ENCODE assay signal across 8 mouse cellular contexts in genomic region chr11:40599956-40600772, GRCm38 (mm10).
DNase-seq lines count a peak whose midpoint lies in the region; ATAC-seq and TF ChIP-seq lines count a peak whose summit lies in the region.

No protein-coding gene starts in this region.

- H3K9ac ChIP-seq in heart, embryonic 12.5 days, result no peak overlapping the region
- no peak overlapping the region for H3K9ac ChIP-seq in heart, adult 2 months (ENCODE audit: low read depth, low read length)
- peak overlapping the region; percentile 29 for H3K9ac ChIP-seq in forebrain, postnatal 0 days
- H3K9ac ChIP-seq in liver, embryonic 14.5 days (replicated peaks), result no peak overlapping the region

- H3K9me3 ChIP-seq in heart, embryonic 12.5 days (replicated peaks), result no peaks in the 10 kb centered on the region; the same call in 1 of the 2 replicates
- H3K9me3 ChIP-seq in forebrain, postnatal 0 days (ENCODE audit: low read length), result no peaks in the 10 kb centered on the region
- no peaks in the 10 kb centered on the region for H3K9me3 ChIP-seq in liver, embryonic 14.5 days (ENCODE audit: control insufficient read depth, low read length)

- H3K27me3 ChIP-seq in heart, embryonic 12.5 days (replicated peaks), result no peaks in the 10 kb centered on the region
- H3K27me3 ChIP-seq in heart, adult 2 months (ENCODE audit: control insufficient read depth, insufficient read depth, low read length), result no peaks in the 10 kb centered on the region
- H3K27me3 ChIP-seq in forebrain, postnatal 0 days (ENCODE audit: insufficient read depth, low read length), result no peaks in the 10 kb centered on the region
- H3K27me3 ChIP-seq in liver, embryonic 14.5 days (ENCODE audit: control insufficient read depth, insufficient read depth, low read length), result no peaks in the 10 kb centered on the region

- no peaks in the 10 kb centered on the region for H3K36me3 ChIP-seq in heart, embryonic 12.5 days
- no peaks in the 10 kb centered on the region for H3K36me3 ChIP-seq in heart, adult 2 months (ENCODE audit: control insufficient read depth, insufficient read depth, low read length)
- no peaks in the 10 kb centered on the region for H3K36me3 ChIP-seq in forebrain, postnatal 0 days (ENCODE audit: insufficient read depth)
- no peaks in the 10 kb centered on the region for H3K36me3 ChIP-seq in liver, embryonic 14.5 days (replicated peaks; ENCODE audit: control insufficient read depth, insufficient read depth, low read depth)

- WGBS in heart, embryonic 12.5 days, result 5% methylated on average over 15 of the region's 15 CpGs
- 6% methylated on average over 15 of the region's 15 CpGs for WGBS in heart, adult 2 months
- 16% methylated on average over 15 of the region's 15 CpGs for WGBS in forebrain, postnatal 0 days
- 5% methylated on average over 15 of the region's 15 CpGs for WGBS in liver, embryonic 14.5 days (ENCODE audit: insufficient replicate concordance)

- peaks cover 6% of the 10 kb centered on the region; the same call in 1 of the 2 replicates for H3K4me1 ChIP-seq in heart, embryonic 12.5 days (replicated peaks)
- no peaks in the 10 kb centered on the region for H3K4me1 ChIP-seq in heart, adult 2 months (ENCODE audit: control insufficient read depth, insufficient read depth, low read length)
- peaks cover 8% of the 10 kb centered on the region; the same call in 1 of the 2 replicates for H3K4me1 ChIP-seq in forebrain, postnatal 0 days (ENCODE audit: insufficient read depth)
- no peaks in the 10 kb centered on the region for H3K4me1 ChIP-seq in liver, embryonic 14.5 days (replicated peaks; ENCODE audit: control insufficient read depth in 2 of 2, insufficient read depth in 2 of 2, low read length in 1 of 2)

- no peak for DNase-seq in heart, adult 2 months
- DNase-seq in 416B (ENCODE audit: low read depth), result peak; percentile 43
- DNase-seq in cerebellum, adult 18-20 months, result peak; percentile 7 to 18
- DNase-seq in forebrain, postnatal 0 days, result peak; percentile 41
- no peak for DNase-seq in liver, embryonic 14.5 days (ENCODE audit: low read depth in 3 of 3, low spot score in 3 of 3)
- peak; percentile 69 for DNase-seq in retina, embryonic 14.5 days (ENCODE audit: low spot score)
- no peak for DNase-seq in right cerebral cortex, adult 18-20 months

- no peak overlapping the region for H3K4me3 ChIP-seq in heart, embryonic 12.5 days
- H3K4me3 ChIP-seq in heart, adult 2 months, result no peak overlapping the region
- no peak overlapping the region for H3K4me3 ChIP-seq in forebrain, postnatal 0 days (ENCODE audit: low read depth, low read length)
- no peak overlapping the region for H3K4me3 ChIP-seq in liver, embryonic 14.5 days (ENCODE audit: insufficient read depth in 1 of 2, low read depth in 2 of 2, low read length in 2 of 2)

- no peak for TF ChIP-seq EP300 in heart, adult 2 months (IDR thresholded peaks at IDR 0.05; ENCODE audit: insufficient read depth, low read depth, low read length)
- TF ChIP-seq EP300 in liver, embryonic 14.5 days (IDR thresholded peaks at IDR 0.05; ENCODE audit: low read depth), result no peak

- no peak for TF ChIP-seq POLR2A in heart, adult 2 months (IDR thresholded peaks at IDR 0.05; ENCODE audit: insufficient read depth, low read depth, low read length)

- intact Hi-C loops in heart, adult 2 months (cut with DNase I), result loop anchor here (2.0 to 5.0 kb wide), 2 partner anchors 1011 to 1663 kb away; no protein-coding TSS in a partner anchor

- no peak for TF ChIP-seq CTCF in heart, adult 2 months (IDR thresholded peaks at IDR 0.05)
- no peak for TF ChIP-seq CTCF in forebrain, postnatal 0 days (IDR thresholded peaks at IDR 0.05; ENCODE audit: low read depth)
- no peak for TF ChIP-seq CTCF in liver, embryonic 14.5 days (IDR thresholded peaks at IDR 0.05; ENCODE audit: low read depth)

- peak overlapping the region; percentile 44 for H3K4me2 ChIP-seq in heart, embryonic 12.5 days
- peak overlapping the region; percentile 8; the same call in 1 of the 2 replicates for H3K4me2 ChIP-seq in forebrain, postnatal 0 days (ENCODE audit: low read depth)
- H3K4me2 ChIP-seq in liver, embryonic 14.5 days (ENCODE audit: low read depth), result peak overlapping the region; percentile 13; the same call in 1 of the 2 replicates

- H3K27ac ChIP-seq in heart, embryonic 12.5 days (ENCODE audit: poor library complexity, severe bottlenecking), result no peak overlapping the region
- H3K27ac ChIP-seq in heart, adult 2 months, result no peak overlapping the region
- no peak overlapping the region for H3K27ac ChIP-seq in forebrain, postnatal 0 days (ENCODE audit: low read depth, low read length)
- no peak overlapping the region for H3K27ac ChIP-seq in liver, embryonic 14.5 days

- ATAC-seq in heart, embryonic 12.5 days (ENCODE audit: insufficient number of reproducible peaks, low FRiP score), result no peak
- peak; percentile 38; the same call in 1 of the 2 replicates for ATAC-seq in forebrain, postnatal 0 days
- no peak for ATAC-seq in liver, embryonic 14.5 days (ENCODE audit: insufficient read depth)

- no peaks in the 10 kb centered on the region for H3K79me2 ChIP-seq in heart, adult 2 months (replicated peaks; ENCODE audit: control insufficient read depth, insufficient read depth, low read length)

Comparison
In these comparisons a context has a peak if more than half of its experiments do, and no peak if none do; other contexts are left out.
1. DNase-seq: peak in 416B (single experiment), cerebellum, adult 18-20 months (2 of 2), forebrain, postnatal 0 days (single experiment) and retina, embryonic 14.5 days (single experiment); none in heart, adult 2 months (0 of 2), liver, embryonic 14.5 days (0 of 3) and right cerebral cortex, adult 18-20 months (single experiment).
2. Peak in every context shown above with its lines, with median percentiles within 50 percentile points of each other: H3K4me2 ChIP-seq.